In the genomic region with DNA sequence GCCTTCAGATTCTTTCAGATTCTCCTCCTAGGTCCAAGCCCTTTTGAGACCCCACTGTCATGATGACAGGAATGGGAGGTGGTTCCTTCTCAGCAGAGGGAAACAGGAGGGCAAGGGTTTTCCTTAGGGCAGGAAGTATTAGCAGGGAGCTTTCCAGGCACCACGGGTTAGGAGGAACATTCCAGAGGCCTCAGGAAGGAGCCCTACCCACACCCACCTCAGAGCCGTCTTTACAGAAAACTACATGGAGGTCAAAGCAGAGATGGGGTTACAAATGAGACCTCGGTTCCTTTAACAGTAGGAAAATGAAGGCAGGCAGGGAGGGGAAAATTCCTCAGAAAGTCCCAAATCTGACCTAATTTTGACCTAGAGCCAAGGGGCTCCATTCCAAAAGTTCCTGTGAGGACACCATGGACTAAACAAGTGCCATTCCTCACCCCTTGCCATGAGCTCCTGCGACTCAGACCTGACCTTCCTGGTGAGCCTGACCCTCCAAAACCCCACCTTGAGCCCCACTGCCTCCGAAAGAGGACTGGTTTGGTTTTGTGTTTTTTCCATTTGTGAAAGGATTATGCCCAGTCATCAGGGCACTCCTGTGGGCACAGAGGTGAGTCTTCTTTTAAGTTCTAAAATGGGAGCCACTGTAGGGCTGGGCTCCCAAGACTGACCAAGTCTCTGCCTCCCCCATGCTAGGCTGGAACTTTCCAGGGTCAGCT, we compare ENCODE assay signal across 19 mouse cellular contexts. TPM values are rescaled to one million over a fixed set of nuclear protein-coding genes. Genes with fewer than 3 reads are reported as not detected.
DNase-seq lines count a peak whose midpoint lies in the region; ATAC-seq and TF ChIP-seq lines count a peak whose summit lies in the region.
"Had no signal": no experiment of that assay in that cellular context is flagged by ENCODE, and none has a peak within 500 bp of the region (broad histone marks: within the 10 kb centered on the region; RNA-seq: fewer than 3 reads in every experiment).

No protein-coding gene starts in this region.

- H3K4me1 ChIP-seq in kidney, adult 2 months (ENCODE audit: control insufficient read depth, insufficient read depth, low read length): no peaks in the 10 kb centered on the region
- H3K4me1 ChIP-seq in kidney, embryonic 15.5 days: no peaks in the 10 kb centered on the region
- H3K4me1 ChIP-seq: forebrain, embryonic 13.5 days; heart, embryonic 15.5 days; hindbrain, embryonic 13.5 days; limb, embryonic 13.5 days; liver, embryonic 15.5 days; midbrain, embryonic 13.5 days had no signal

- no peaks in the 10 kb centered on the region for H3K27me3 ChIP-seq in kidney, adult 2 months (replicated peaks; ENCODE audit: control insufficient read depth, insufficient read depth, low read length)
- H3K27me3 ChIP-seq in kidney, embryonic 15.5 days: no peaks in the 10 kb centered on the region
- H3K27me3 ChIP-seq: forebrain, embryonic 13.5 days; heart, embryonic 15.5 days; hindbrain, embryonic 13.5 days; limb, embryonic 13.5 days; liver, embryonic 15.5 days; midbrain, embryonic 13.5 days had no signal

- no peak for TF ChIP-seq CTCF in kidney, adult 2 months (conservative IDR thresholded peaks at IDR 0.05; ENCODE audit: insufficient read depth, insufficient read length, low read depth, low read length)

- ATAC-seq in kidney, embryonic 15.5 days (replicated peaks; ENCODE audit: low FRiP score): no peak
- ATAC-seq: forebrain, embryonic 13.5 days; midbrain, embryonic 13.5 days had no signal

- intact Hi-C loops in heart, postnatal 10 days (cut with DNase I): no loop called here
- intact Hi-C loops in left cerebral cortex, postnatal 10 days (cut with DNase I): no loop called here

- no peak overlapping the region for H3K4me3 ChIP-seq in kidney, adult 2 months (ENCODE audit: insufficient read depth, low read depth, low read length)
- H3K4me3 ChIP-seq in kidney, embryonic 15.5 days (replicated peaks): no peak overlapping the region
- H3K4me3 ChIP-seq: forebrain, embryonic 13.5 days; heart, embryonic 15.5 days; hindbrain, embryonic 13.5 days; limb, embryonic 13.5 days; liver, embryonic 15.5 days; midbrain, embryonic 13.5 days had no signal

- no peaks in the 10 kb centered on the region for H3K9me3 ChIP-seq in kidney, embryonic 15.5 days (replicated peaks)
- H3K9me3 ChIP-seq: forebrain, embryonic 13.5 days; heart, embryonic 15.5 days; hindbrain, embryonic 13.5 days; limb, embryonic 13.5 days; liver, embryonic 15.5 days; midbrain, embryonic 13.5 days had no signal

- no peak overlapping the region for H3K9ac ChIP-seq in kidney, embryonic 15.5 days
- H3K9ac ChIP-seq: forebrain, embryonic 13.5 days; heart, embryonic 15.5 days; hindbrain, embryonic 13.5 days; limb, embryonic 13.5 days; liver, embryonic 15.5 days; midbrain, embryonic 13.5 days had no signal

- no peak for TF ChIP-seq POLR2A in kidney, adult 2 months (IDR thresholded peaks at IDR 0.05; ENCODE audit: low read depth, low read length)

- 49% methylated on average over 5 of the region's 5 CpGs for WGBS in kidney, adult 2 months
- WGBS in kidney, embryonic 15.5 days: 75% methylated on average over 5 of the region's 5 CpGs

- H3K4me2 ChIP-seq in kidney, embryonic 15.5 days: no peak overlapping the region
- H3K4me2 ChIP-seq: forebrain, embryonic 13.5 days; heart, embryonic 15.5 days; hindbrain, embryonic 13.5 days; limb, embryonic 13.5 days; liver, embryonic 15.5 days; midbrain, embryonic 13.5 days had no signal

- peak; percentile 67 for DNase-seq in adrenal gland, postnatal 14 days
- no peak for DNase-seq in adrenal gland, postnatal 25 days
- peak; percentile 45 for DNase-seq in kidney, adult 2 months
- peak; percentile 57 for DNase-seq in R1 (ENCODE audit: low read depth, low spot score)
- peak; percentile 67 to 83 for DNase-seq in heart, postnatal 10 days
- DNase-seq in left cerebral cortex, postnatal 10 days (ENCODE audit: extremely low spot score in 1 of 2, low spot score in 2 of 2): no peak
- no peak for DNase-seq in frontal cortex, postnatal 14 days (ENCODE audit: low spot score in 2 of 2)
- DNase-seq: right cerebral cortex, postnatal 25 days; thymus, postnatal 14 days had no signal

- H3K27ac ChIP-seq in kidney, adult 2 months (ENCODE audit: insufficient read depth, low read depth, low read length): peak overlapping the region; percentile 11; the same call in 1 of the 2 replicates
- no peak overlapping the region for H3K27ac ChIP-seq in kidney, embryonic 15.5 days
- H3K27ac ChIP-seq: forebrain, embryonic 13.5 days; heart, embryonic 15.5 days; hindbrain, embryonic 13.5 days; kidney, postnatal 0 days; limb, embryonic 13.5 days; liver, embryonic 15.5 days; midbrain, embryonic 13.5 days had no signal

- peaks cover 3% of the 10 kb centered on the region; the same call in 1 of the 2 replicates for H3K36me3 ChIP-seq in kidney, adult 2 months (ENCODE audit: control insufficient read depth, insufficient read depth, low read length)
- H3K36me3 ChIP-seq in kidney, embryonic 15.5 days: peaks cover 52% of the 10 kb centered on the region
- H3K36me3 ChIP-seq: liver, embryonic 15.5 days had no signal

RNA-seq across cellular contexts. Expression of a gene that starts 12.3 kb away (rescaled TPM):
- 17.9 and 22.6 TPM in 2 replicates for total RNA-seq in adrenal gland, postnatal 14 days (2021)
- total RNA-seq in adrenal gland, postnatal 25 days (2021): 28.6 and 35.1 TPM in 2 replicates
- 11.8 and 12.0 TPM in 2 replicates for polyA plus RNA-seq in kidney, adult 2 months (2012; rRNA removed)
- polyA plus RNA-seq in kidney, embryonic 15.5 days (2015; fragmentation: Nextera tagmentation; extraction: Ambion mirVana): 9.2 and 10.5 TPM in 2 replicates
- total RNA-seq in heart, postnatal 10 days (2021): 10 to 100 TPM; 11.5 to 13.1 TPM
- total RNA-seq in left cerebral cortex, postnatal 10 days (2021): 1 to 10 TPM; 3.4 to 4.1 TPM

RNA-seq across cellular contexts. Expression of a gene that starts 21.4 kb away (rescaled TPM):
- total RNA-seq in adrenal gland, postnatal 14 days (2021): 76.4 and 88.5 TPM in 2 replicates
- 87.0 and 105 TPM in 2 replicates for total RNA-seq in adrenal gland, postnatal 25 days (2021)
- 151 and 189 TPM in 2 replicates for polyA plus RNA-seq in kidney, adult 2 months (2012; rRNA removed)
- 90.8 and 93.7 TPM in 2 replicates for polyA plus RNA-seq in kidney, embryonic 15.5 days (2015; fragmentation: Nextera tagmentation; extraction: Ambion mirVana)
- total RNA-seq in heart, postnatal 10 days (2021): 10 to 100 TPM; 45.5 to 48.7 TPM
- total RNA-seq in left cerebral cortex, postnatal 10 days (2021): 10 to 100 TPM; 49.0 to 55.8 TPM

RNA-seq across cellular contexts. Expression of a gene that starts 34.8 kb away (rescaled TPM):
- total RNA-seq in adrenal gland, postnatal 14 days (2021): 12.5 and 13.3 TPM in 2 replicates
- 15.0 and 16.4 TPM in 2 replicates for total RNA-seq in adrenal gland, postnatal 25 days (2021)
- 6.5 and 7.7 TPM in 2 replicates for polyA plus RNA-seq in kidney, adult 2 months (2012; rRNA removed)
- 24.1 and 28.3 TPM in 2 replicates for polyA plus RNA-seq in kidney, embryonic 15.5 days (2015; fragmentation: Nextera tagmentation; extraction: Ambion mirVana)
- total RNA-seq in heart, postnatal 10 days (2021): 1 to 10 TPM; 8.8 to 9.1 TPM
- total RNA-seq in left cerebral cortex, postnatal 10 days (2021): 10 to 100 TPM; 16.3 to 17.3 TPM

RNA-seq across cellular contexts. Expression of a gene that starts 51.0 kb away (rescaled TPM):
- 12.5 and 17.0 TPM in 2 replicates for total RNA-seq in adrenal gland, postnatal 14 days (2021)
- total RNA-seq in adrenal gland, postnatal 25 days (2021): 10.0 and 10.4 TPM in 2 replicates
- 14.5 and 20.5 TPM in 2 replicates for polyA plus RNA-seq in kidney, adult 2 months (2012; rRNA removed)
- 25.0 and 26.5 TPM in 2 replicates for polyA plus RNA-seq in kidney, embryonic 15.5 days (2015; fragmentation: Nextera tagmentation; extraction: Ambion mirVana)
- total RNA-seq in heart, postnatal 10 days (2021): 10 to 100 TPM; 42.6 to 43.4 TPM
- total RNA-seq in left cerebral cortex, postnatal 10 days (2021): 10 to 100 TPM; 21.2 to 28.0 TPM
- total RNA-seq: megakaryocyte progenitor cell, adult 5-6 weeks had no signal

RNA-seq across cellular contexts. Expression of a gene that starts 51.4 kb away (rescaled TPM):
- 2.0 and 3.2 TPM in 2 replicates for total RNA-seq in adrenal gland, postnatal 14 days (2021)
- total RNA-seq in adrenal gland, postnatal 25 days (2021): 1.6 and 1.8 TPM in 2 replicates
- polyA plus RNA-seq in kidney, adult 2 months (2012; rRNA removed): 1.8 and 2.0 TPM in 2 replicates
- 0.17 and 0.22 TPM in 2 replicates for polyA plus RNA-seq in kidney, embryonic 15.5 days (2015; fragmentation: Nextera tagmentation; extraction: Ambion mirVana)
- total RNA-seq in heart, postnatal 10 days (2021): under 1 TPM in 1 of 2 experiments, not detected in 1; 0.32 TPM
- not detected for total RNA-seq in left cerebral cortex, postnatal 10 days (2021)
- total RNA-seq: layer of hippocampus, adult 8-10 months; megakaryocyte progenitor cell, adult 5-6 weeks had no signal
- polyA plus RNA-seq: forebrain, embryonic 13.5 days; hindbrain, embryonic 13.5 days; midbrain, embryonic 13.5 days had no signal

Comparison
In these comparisons a context has a peak if more than half of its experiments do, and no peak if none do; other contexts are left out.
1. DNase-seq: peak in adrenal gland, postnatal 14 days (single experiment), kidney, adult 2 months (single experiment), R1 (single experiment) and heart, postnatal 10 days (2 of 2); none in adrenal gland, postnatal 25 days (single experiment), left cerebral cortex, postnatal 10 days (0 of 2) and frontal cortex, postnatal 14 days (0 of 2).